Mouse (Mus musculus) embryonic facial prominence, embryonic 10.5 days (tissue): ENCODE measurements at regions not wholly inside any gene's neighbourhood (a gene's known extent, or its start where the extent isn't known, plus 50 kb on each side); places are given as distances from the start of the nearest gene placed in this dataset.

ENCODE experiments used
- DNase-seq: peaks from one replicate; pipeline ENCODE4 v3.0.0-alpha.2; 2017; ENCODE audit warnings: low spot score
- H3K27ac ChIP-seq: fragments of 300-500 bp; sonication (generic); replicated peaks from 2 replicates; pipeline ENCODE4 v1.5.1; 2016; ENCODE audit warnings: mild to moderate bottlenecking
- H3K27me3 ChIP-seq: fragments of 300-500 bp; sonication (generic); replicated peaks from 2 replicates; pipeline ENCODE4 v1.6.1; 2016; ENCODE audit warnings: low read depth, mild to moderate bottlenecking; ENCODE audit not compliant: poor library complexity, severe bottlenecking
- H3K36me3 ChIP-seq: fragments of 300-500 bp; sonication (generic); replicated peaks from 2 replicates; pipeline ENCODE4 v1.6.1; 2016; ENCODE audit warnings: mild to moderate bottlenecking, moderate library complexity
- H3K4me1 ChIP-seq: fragments of 300-500 bp; sonication (generic); 2 replicates; pipeline ENCODE4 v1.6.1; 2016
- H3K4me3 ChIP-seq: fragments of 300-500 bp; sonication (generic); 2 replicates; pipeline ENCODE4 v1.5.1; 2016; ENCODE audit warnings: mild to moderate bottlenecking, moderate library complexity
- H3K9me3 ChIP-seq: fragments of 300-500 bp; sonication (generic); 2 replicates; pipeline ENCODE4 v1.6.1; 2016; ENCODE audit warnings: mild to moderate bottlenecking
- WGBS: fragments of 180-500 bp; shearing (Covaris S2); methylation state at CpG from one replicate; pipeline ENCODE4 v1.1.7; 2016; 5-methylcytosine and 5-hydroxymethylcytosine counted together

DNA sequence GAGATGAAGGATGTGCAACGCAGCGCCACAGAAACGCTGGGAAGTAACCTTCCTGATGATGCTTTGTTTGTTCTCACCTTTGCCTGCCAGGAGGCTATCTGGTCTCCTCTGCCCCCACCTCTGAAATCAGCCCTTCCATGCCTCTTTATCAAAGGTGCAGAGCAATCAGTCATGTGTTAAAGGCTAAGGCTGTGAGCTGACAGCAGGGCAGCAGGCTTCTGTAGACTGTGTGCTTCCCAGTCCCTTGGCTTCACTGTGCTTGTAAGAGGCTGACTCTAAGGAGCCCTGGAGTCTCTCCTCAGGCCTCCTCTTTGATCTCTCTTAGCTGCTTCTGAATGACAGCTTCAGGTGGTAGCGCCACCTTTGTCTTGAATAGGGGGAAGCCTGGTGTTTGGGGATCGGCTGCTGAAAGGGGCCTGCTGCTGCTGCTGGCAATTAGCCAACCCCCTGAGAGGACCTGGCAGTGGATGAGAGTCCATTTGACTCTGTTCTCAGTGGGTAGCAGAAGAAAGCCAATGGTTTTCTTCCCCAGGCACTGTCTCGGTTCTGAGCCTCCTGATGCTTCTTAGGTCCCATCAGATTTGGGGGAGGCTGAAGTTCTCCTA is 348.7 kb downstream of the Gm9195 start:
- H3K27ac ChIP-seq: no peak overlapping the region; the same call in 1 of the 2 replicates
- peaks cover 20% of the 10 kb centered on the region for H3K4me1 ChIP-seq
- 0 out of 2 replicates have a peak, but pooled peaks cover 6% of the 10 kb centered on the region for H3K27me3 ChIP-seq
- no peaks in the 10 kb centered on the region for H3K9me3 ChIP-seq
- no peak overlapping the region for H3K4me3 ChIP-seq
- WGBS: 21% methylated on average over 6 of the region's 6 CpGs
- no peak for DNase-seq
- H3K36me3 ChIP-seq: no peaks in the 10 kb centered on the region

DNA sequence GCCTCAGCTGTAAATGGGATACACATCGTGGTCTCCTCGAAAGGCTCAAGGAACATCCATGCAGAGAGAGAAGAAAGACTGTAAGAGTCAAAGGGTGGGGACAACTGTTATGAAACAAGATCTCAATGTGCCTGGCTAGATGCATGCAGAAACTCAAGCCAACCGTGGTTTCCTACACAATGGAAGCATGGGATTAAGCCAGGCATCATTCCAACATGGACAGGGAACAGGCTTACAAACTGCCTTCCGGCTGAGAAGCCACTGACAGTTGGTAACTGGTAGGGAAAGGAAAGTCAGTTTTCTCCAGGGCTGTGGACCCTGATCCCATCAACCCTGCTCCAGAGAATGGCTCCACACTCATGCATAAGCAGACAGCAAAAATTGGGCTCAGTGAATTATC is 350.5 kb downstream of the Gm9195 start:
- 83% methylated on average over 4 of the region's 4 CpGs for WGBS
- H3K9me3 ChIP-seq: no peaks in the 10 kb centered on the region
- no peak overlapping the region for H3K27ac ChIP-seq
- no peak for DNase-seq
- H3K4me1 ChIP-seq: peaks cover 10% of the 10 kb centered on the region
- 0 out of 2 replicates have a peak, but pooled peaks cover 6% of the 10 kb centered on the region for H3K27me3 ChIP-seq
- H3K4me3 ChIP-seq: no peak overlapping the region
- H3K36me3 ChIP-seq: no peaks in the 10 kb centered on the region

DNA sequence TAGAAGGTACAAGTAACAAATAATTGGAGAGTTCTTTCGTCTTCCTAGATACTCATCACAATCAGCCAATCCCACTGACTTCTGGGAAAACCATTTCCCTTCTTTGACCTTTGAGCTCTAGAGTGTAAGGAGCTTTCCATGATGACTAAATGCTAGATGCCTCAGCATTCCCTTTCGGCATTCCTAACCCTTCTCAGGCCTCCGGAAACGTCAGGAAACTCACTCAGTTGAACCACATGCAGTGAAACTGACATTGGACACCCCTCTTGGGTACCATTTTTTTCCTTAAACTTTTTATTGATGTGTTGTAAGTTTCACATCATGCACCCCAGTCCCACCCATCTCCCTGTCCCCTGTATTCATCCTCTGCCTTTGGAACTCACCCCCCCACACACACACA is 361.5 kb downstream of the Gm9195 start:
- Histone ChIP-seq H3K36me3 (no peaks in the 10 kb centered on the region), H3K27ac (no peak overlapping the region), H3K27me3 (no peaks in the 10 kb centered on the region), H3K4me1 (no peaks in the 10 kb centered on the region), H3K4me3 (no peak overlapping the region), H3K9me3 (no peaks in the 10 kb centered on the region)
- no peak for DNase-seq
- 57% methylated on average over 4 of the region's 4 CpGs for WGBS

DNA sequence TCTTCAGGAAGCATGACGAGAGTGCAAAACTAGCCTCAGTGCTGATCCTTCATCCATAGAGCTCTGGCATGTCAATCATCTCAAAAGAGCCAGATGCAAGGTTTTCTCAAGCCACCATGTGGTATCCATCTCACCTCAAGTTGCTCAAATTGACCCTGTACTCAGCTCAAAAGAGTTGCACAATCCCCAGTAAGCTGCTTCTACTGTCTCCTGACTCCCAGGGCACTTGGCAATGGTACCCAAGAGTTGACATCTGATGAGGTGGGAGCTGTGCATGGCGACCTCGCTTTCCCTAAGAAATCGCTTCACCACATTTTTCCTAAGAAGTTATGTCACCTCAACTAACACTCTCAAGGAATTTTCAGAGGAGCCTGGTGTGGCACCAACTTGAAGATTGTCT is 369.9 kb downstream of the Gm9195 start:
- Histone ChIP-seq H3K4me3 (no peak overlapping the region), H3K36me3 (no peaks in the 10 kb centered on the region), H3K27ac (no peak overlapping the region), H3K27me3 (no peaks in the 10 kb centered on the region), H3K4me1 (peaks cover 4% of the 10 kb centered on the region; the same call in 1 of the 2 replicates), H3K9me3 (no peaks in the 10 kb centered on the region)
- 91% methylated on average over 4 of the region's 4 CpGs for WGBS
- DNase-seq: no peak

DNA sequence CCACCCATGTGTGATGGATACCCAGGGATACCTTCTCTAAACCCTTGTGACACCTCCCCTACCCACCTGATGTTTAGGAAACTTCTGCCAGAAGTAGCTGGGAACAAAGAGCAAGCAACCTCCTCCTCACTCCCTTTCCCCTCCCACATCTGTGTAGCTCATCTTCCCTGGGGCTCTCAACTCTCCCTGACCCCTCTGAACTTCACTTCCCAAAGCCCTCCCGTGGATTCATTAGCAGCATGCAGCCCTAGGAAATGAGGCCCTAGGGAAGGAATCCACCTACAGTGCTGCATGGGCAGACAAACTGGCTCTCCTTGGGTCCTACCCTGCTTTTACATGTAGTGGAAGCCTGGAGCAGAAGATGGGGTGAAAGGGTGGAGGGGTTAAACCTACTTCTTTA is 370.6 kb downstream of the Gm9195 start:
- WGBS: 0% methylated on average over 1 of the region's 1 CpGs
- no peaks in the 10 kb centered on the region for H3K9me3 ChIP-seq
- H3K4me1 ChIP-seq: peaks cover 4% of the 10 kb centered on the region; the same call in 1 of the 2 replicates
- DNase-seq: no peak
- H3K36me3 ChIP-seq: no peaks in the 10 kb centered on the region
- H3K4me3 ChIP-seq: no peak overlapping the region
- no peak overlapping the region for H3K27ac ChIP-seq
- no peaks in the 10 kb centered on the region for H3K27me3 ChIP-seq

DNA sequence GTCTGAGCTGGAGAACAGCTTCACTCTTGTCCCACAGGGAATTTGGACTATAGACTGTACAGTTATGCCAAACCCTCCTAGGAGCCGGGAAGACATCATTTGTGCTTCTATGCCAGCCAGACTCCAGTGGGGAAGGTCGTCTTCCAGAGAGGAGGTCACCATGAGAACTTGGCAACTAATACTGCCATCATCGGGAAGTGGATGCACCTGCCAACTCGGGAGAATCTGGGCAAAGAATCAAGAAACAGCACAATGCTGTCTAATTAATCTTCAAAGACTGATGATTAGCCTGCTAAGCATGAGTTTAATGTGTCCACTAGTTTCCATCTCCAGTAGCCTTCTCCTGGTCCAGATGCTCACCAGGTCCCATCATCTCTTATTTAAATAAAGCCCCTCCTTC is 374.8 kb downstream of the Gm9195 start:
- Histone ChIP-seq H3K27ac (no peak overlapping the region), H3K4me3 (no peak overlapping the region), H3K4me1 (peaks cover 4% of the 10 kb centered on the region; the same call in 1 of the 2 replicates), H3K9me3 (no peaks in the 10 kb centered on the region), H3K27me3 (no peaks in the 10 kb centered on the region), H3K36me3 (no peaks in the 10 kb centered on the region)
- no peak for DNase-seq
- WGBS: 77% methylated on average over 4 of the region's 4 CpGs

DNA sequence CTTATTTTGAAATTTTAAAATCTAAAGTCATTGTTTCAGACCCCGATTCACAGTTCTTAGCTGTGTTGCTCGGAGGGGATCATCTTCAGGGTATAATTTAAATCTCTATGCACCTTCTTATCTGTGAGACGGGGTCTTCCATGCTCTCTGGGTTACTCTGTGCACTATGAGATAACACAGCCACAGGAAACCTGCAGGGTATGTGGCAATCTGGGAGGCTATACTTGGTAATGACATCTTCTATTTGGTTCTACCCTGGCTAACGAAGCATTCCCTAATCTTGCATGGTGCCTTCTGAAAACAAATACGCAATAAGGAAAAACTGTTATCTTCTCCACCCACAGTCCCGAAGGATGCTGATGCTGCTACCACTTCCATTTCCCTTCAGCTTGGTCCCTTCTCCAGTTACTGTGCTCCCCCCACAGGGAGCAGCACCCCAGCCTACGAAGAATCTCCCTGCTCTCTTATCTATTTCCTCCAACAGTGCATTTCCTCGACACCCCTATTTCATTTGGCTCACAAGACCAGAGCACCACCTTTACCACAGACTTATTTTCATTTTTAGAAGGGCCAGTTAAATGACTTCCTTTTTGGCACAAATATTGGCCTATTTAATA is 378.2 kb downstream of the Gm9195 start:
- no peak for DNase-seq
- no peak overlapping the region for H3K27ac ChIP-seq
- no peak overlapping the region for H3K4me3 ChIP-seq
- no peaks in the 10 kb centered on the region for H3K36me3 ChIP-seq
- H3K27me3 ChIP-seq: no peaks in the 10 kb centered on the region
- 87% methylated on average over 8 of the region's 8 CpGs for WGBS
- no peaks in the 10 kb centered on the region for H3K9me3 ChIP-seq
- H3K4me1 ChIP-seq: no peaks in the 10 kb centered on the region

DNA sequence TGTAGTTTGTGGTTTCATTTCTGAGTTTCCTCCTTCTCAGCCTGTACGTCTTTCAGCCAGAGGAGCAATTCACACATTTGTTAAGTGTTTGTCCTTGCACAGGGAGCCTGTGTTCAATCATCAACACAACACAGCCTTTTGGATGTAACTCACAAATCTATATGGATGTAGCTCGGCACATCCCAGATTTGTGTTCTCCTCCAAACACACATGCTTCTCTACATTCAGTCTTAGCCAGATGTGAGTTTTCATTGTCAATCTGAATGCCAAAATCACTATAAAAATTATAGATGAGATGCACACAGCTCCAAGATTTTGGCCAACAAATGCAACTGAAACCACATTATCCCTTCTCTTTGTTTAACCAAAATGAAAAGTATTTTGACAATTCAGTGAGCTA is 380.9 kb downstream of the Gm9195 start:
- WGBS: 88% methylated on average over 2 of the region's 2 CpGs
- no peak for DNase-seq
- no peaks in the 10 kb centered on the region for H3K27me3 ChIP-seq
- H3K27ac ChIP-seq: no peak overlapping the region
- no peak overlapping the region for H3K4me3 ChIP-seq
- no peaks in the 10 kb centered on the region for H3K9me3 ChIP-seq
- H3K4me1 ChIP-seq: no peaks in the 10 kb centered on the region
- H3K36me3 ChIP-seq: no peaks in the 10 kb centered on the region

DNA sequence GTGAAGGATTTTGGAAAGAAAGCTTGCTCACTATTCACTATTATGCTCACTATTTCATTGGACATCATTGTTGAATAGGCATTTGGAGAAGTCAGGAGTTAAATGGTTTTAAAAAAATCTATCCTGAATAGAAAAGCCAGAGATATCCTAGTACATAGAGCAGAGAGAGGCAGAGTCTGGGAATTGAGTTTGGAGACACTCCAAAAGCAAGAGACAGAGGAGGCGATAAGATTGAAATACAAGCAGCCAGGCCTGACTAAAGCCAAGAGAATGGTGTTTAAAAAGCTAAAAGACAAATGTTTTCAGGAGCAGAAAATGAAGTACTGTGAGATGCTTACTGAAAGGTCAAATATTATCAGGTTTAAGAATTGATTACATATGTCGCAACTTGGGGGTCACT is 400.1 kb downstream of the Gm9195 start:
- WGBS: 94% methylated on average over 2 of the region's 2 CpGs
- Histone ChIP-seq H3K36me3 (no peaks in the 10 kb centered on the region), H3K4me3 (no peak overlapping the region), H3K4me1 (no peaks in the 10 kb centered on the region), H3K9me3 (no peaks in the 10 kb centered on the region), H3K27me3 (no peaks in the 10 kb centered on the region), H3K27ac (no peak overlapping the region)
- no peak for DNase-seq

DNA sequence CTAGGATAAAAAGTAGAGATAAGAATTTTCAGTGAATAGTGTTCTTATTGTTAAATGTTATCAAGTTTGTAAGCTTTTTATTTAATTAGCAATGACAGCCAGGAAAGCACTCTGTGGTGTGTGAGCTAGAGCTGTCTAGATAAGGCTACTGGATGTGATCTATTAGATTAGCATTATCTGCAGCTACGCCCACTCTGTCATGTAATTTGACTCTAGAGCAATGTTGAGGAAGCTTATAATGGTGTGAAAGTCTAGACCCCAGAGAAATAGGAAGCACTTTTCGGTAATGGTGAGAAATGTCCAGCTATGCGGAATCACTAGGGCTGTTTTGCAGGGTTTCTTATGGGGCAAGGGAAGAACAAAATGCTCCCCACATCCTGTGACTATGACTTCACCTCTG is 410.2 kb downstream of the Gm9195 start:
- Histone ChIP-seq H3K36me3 (no peaks in the 10 kb centered on the region), H3K27ac (no peak overlapping the region), H3K4me1 (no peaks in the 10 kb centered on the region; the same call in 1 of the 2 replicates), H3K4me3 (no peak overlapping the region), H3K27me3 (no peaks in the 10 kb centered on the region), H3K9me3 (no peaks in the 10 kb centered on the region)
- DNase-seq: no peak
- 63% methylated on average over 3 of the region's 3 CpGs for WGBS

DNA sequence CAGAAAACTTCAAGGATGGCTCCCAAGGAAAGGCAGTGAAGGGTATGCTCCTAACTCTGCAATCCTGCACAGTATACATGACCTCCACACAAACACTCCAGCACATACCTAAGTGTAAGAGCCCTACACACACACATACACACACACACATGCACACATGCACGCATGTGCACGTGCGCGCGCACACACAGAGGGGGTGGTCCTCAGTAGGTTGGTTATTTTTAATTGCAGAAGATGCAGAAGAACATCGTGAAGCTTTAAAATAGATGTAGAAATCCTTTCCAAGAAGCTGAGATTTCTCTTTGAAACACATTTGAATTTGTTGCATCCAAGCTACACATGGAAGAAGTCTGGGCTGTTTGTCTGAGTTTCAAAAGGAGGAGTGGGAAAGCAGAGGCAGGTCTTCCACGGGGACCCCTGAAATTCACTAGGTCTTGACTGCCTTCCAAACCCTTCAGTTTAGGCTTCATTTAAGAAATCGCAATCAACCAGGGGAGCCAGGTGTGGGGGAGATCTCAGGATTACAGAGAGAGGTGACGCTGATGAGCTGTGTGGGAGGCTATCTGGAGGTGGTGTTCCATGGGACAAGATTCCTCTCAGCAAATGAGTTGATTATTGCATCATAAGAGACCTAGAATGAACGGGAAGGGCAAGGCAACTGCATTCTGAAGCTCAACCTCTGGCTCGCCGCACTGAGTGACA is 427.4 kb downstream of the Gm9195 start:
- H3K4me1 ChIP-seq: no peaks in the 10 kb centered on the region
- 93% methylated on average over 12 of the region's 12 CpGs for WGBS
- H3K27me3 ChIP-seq: no peaks in the 10 kb centered on the region
- no peak overlapping the region for H3K4me3 ChIP-seq
- no peaks in the 10 kb centered on the region for H3K9me3 ChIP-seq
- DNase-seq: no peak
- no peaks in the 10 kb centered on the region for H3K36me3 ChIP-seq
- no peak overlapping the region for H3K27ac ChIP-seq

DNA sequence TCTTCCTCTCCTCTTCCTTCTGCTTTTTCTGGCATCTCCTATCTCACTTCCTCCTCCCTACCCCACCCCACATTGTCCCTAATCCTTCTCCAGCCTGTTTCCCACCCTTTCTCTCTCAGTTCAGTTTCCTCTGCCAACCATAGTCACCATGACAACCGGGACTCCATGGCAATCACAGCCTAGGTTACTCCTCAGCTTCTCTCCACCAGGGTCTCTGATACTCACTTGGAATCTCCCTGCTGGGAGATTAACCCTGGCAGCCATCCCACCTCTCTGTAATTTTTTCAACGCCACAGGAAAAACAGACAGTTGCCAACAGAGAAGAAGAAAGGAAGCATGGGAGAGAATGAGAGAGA is 448.8 kb downstream of the Gm9195 start:
- Histone ChIP-seq H3K27me3 (no peaks in the 10 kb centered on the region), H3K4me3 (no peak overlapping the region), H3K9me3 (no peaks in the 10 kb centered on the region), H3K27ac (no peak overlapping the region), H3K36me3 (no peaks in the 10 kb centered on the region), H3K4me1 (peaks cover 15% of the 10 kb centered on the region)
- DNase-seq: peak; percentile 20
- 47% methylated on average over 2 of the region's 2 CpGs for WGBS
